Mouse (Mus musculus) embryonic stem cell, embryonic (primary cell): ENCODE measurements around the gene Foxd4.
"Not testable (repeated sequence)": the region's sequence is repeated elsewhere in the genome, so short reads cannot be mapped to it uniquely, and the experiment has no call there.

Experiments used
- CTCF ChIA-PET, 4 experiments: fragments of 300-600 bp in 2 of 4; fragments of 350-600 bp in 2 of 4; sonication (Branson Sonifier 250); formaldehyde crosslinking; loops; one replicate each; lab custom pipeline; 2022; ENCODE audit warnings: inconsistent platforms in 2 of 4; lab: Charles Lee
- POLR2A ChIA-PET, 4 experiments: fragments of 300-600 bp in 2 of 4; fragments of 350-600 bp in 2 of 4; sonication (Branson Sonifier 250); formaldehyde crosslinking; loops; one replicate each; lab custom pipeline; 2022; ENCODE audit warnings: antibody characterized with exemption in 4 of 4, inconsistent platforms in 1 of 4; lab: Charles Lee

Foxd4 gene

GRCm38 (mm10) chr19:24896536-24896935 is 4.5 kb downstream of the Foxd4 start:
- ChIA-PET CTCF (interaction anchor here in 2 of 4 experiments (0.7 to 1.0 kb wide), 3 partner anchors 11 to 635 kb away, joined by 3 to 4 read pairs (median 3); no protein-coding TSS in a partner anchor), POLR2A (interaction anchor here in 2 of 4 experiments (0.6 to 0.7 kb wide), 2 partner anchors 61 to 246 kb away, joined by 3 to 5 read pairs; no protein-coding TSS in a partner anchor)

- POLR2A ChIA-PET: interaction anchor here in 2 of 4 experiments (0.5 to 1.0 kb wide), 2 partner anchors 237 to 574 kb away, joined by 3 read pairs; no protein-coding TSS in a partner anchor
- CTCF ChIA-PET: interaction anchor here in 3 of 4 experiments (0.5 to 2.0 kb wide), 4 partner anchors 187 to 685 kb away, joined by 3 to 10 read pairs (median 4); no protein-coding TSS in a partner anchor
These were observed 14.1 kb downstream of the Foxd4 start for GRCm38 (mm10) chr19:24886888-24887287.

GRCm38 (mm10) chr19:24885504-24885903 is 15.5 kb downstream of the Foxd4 start:
- ChIA-PET CTCF (interaction anchor here (0.5 to 2.0 kb wide), 29 partner anchors 11 to 1830 kb away, joined by 3 to 12 read pairs (median 3); partner anchors contain the start of gene Fxn (in 1 of the 4)), POLR2A (no interaction called here)

- POLR2A ChIA-PET: interaction anchor here in 2 of 4 experiments (0.6 to 0.7 kb wide), 3 partner anchors 13 to 649 kb away, joined by 3 to 8 read pairs (median 4); no protein-coding TSS in a partner anchor
- CTCF ChIA-PET: interaction anchor here (0.6 to 0.7 kb wide), 4 partner anchors 42 to 785 kb away, joined by 3 to 4 read pairs (median 4); no protein-coding TSS in a partner anchor
These were observed 19.8 kb downstream of the Foxd4 start for GRCm38 (mm10) chr19:24881237-24881636.

- CTCF ChIA-PET, POLR2A ChIA-PET: not testable (repeated sequence)
These were observed 25.7 kb downstream of the Foxd4 start, which contains the start of gene Gm10053 for GRCm38 (mm10) chr19:24875129-24875870. Gene Gm10053, plus strand, starts transcription at chr19:24875686.

GRCm38 (mm10) chr19:24873873-24874272 is 27.1 kb downstream of the Foxd4 start:
- ChIA-PET CTCF (interaction anchor here in 3 of 4 experiments (0.5 to 1.0 kb wide), 4 partner anchors 14 to 386 kb away, joined by 3 to 6 read pairs (median 3); no protein-coding TSS in a partner anchor), POLR2A (interaction anchor here in 2 of 4 experiments (0.6 to 0.7 kb wide), 2 partner anchors 371 to 917 kb away, joined by 3 read pairs; no protein-coding TSS in a partner anchor)

GRCm38 (mm10) chr19:24871037-24871635 is 29.9 kb downstream of the Foxd4 start:
- POLR2A ChIA-PET: no interaction called here
- CTCF ChIA-PET: interaction anchor here in 3 of 4 experiments (0.5 to 1.5 kb wide), 11 partner anchors 14 to 570 kb away, joined by 3 to 8 read pairs (median 3); no protein-coding TSS in a partner anchor

- ChIA-PET CTCF (interaction anchor here in 1 of 4 experiments (1.2 kb wide), 1 partner anchor 585 kb away, joined by 3 read pairs; the partner anchor contains the start of gene Fxn), POLR2A (interaction anchor here in 1 of 4 experiments (1.5 kb wide), 1 partner anchor 10 kb away, joined by 3 read pairs; no protein-coding TSS in a partner anchor)
These were observed 35.6 kb downstream of the Foxd4 start for GRCm38 (mm10) chr19:24865436-24865835.

- ChIA-PET CTCF (interaction anchor here in 3 of 4 experiments (0.6 to 1.8 kb wide), 4 partner anchors 46 to 561 kb away, joined by 5 to 9 read pairs (median 6); no protein-coding TSS in a partner anchor), POLR2A (interaction anchor here in 2 of 4 experiments (0.6 to 1.3 kb wide), 2 partner anchors 417 to 581 kb away, joined by 4 to 5 read pairs; partner anchors contain the start of gene Fxn (in 1 of the 2))
These were observed 39.2 kb downstream of the Foxd4 start, which contains the start of gene Pgm5 for GRCm38 (mm10) chr19:24861612-24862451. Gene Pgm5, minus strand, starts transcription at chr19:24861855.

GRCm38 (mm10) chr19:24861276-24861611 is 39.8 kb downstream of the Foxd4 start:
- POLR2A ChIA-PET: interaction anchor here in 1 of 4 experiments (1.3 kb wide), 1 partner anchor 581 kb away, joined by 4 read pairs; the partner anchor contains the start of gene Fxn
- CTCF ChIA-PET: interaction anchor here in 2 of 4 experiments (1.1 to 1.8 kb wide), 4 partner anchors 10 to 560 kb away, joined by 3 to 6 read pairs (median 5); no protein-coding TSS in a partner anchor

GRCm38 (mm10) chr19:24851456-24852315 is 49.3 kb downstream of the Foxd4 start:
- ChIA-PET CTCF (interaction anchor here in 3 of 4 experiments (0.6 to 1.3 kb wide), 6 partner anchors 9 to 611 kb away, joined by 3 to 5 read pairs (median 3); no protein-coding TSS in a partner anchor), POLR2A (no interaction called here)
